Mouse (Mus musculus) kidney, adult 2 months (tissue): ENCODE data around the gene Prrx1.

Source experiments
- CTCF ChIP-seq: fragments of 200-500 bp; conservative IDR thresholded peaks from 2 replicates; pipeline ENCODE4 v1.5.1; 2011; ENCODE audit warnings: low read depth, mild to moderate bottlenecking, control low read depth, low read length, moderate library complexity, mixed read lengths; ENCODE audit not compliant: insufficient read depth, insufficient read length
- POLR2A ChIP-seq: fragments of 200-500 bp; IDR thresholded peaks from one replicate; pipeline ENCODE4 v1.6.1; 2011; ENCODE audit warnings: low read depth, low read length, control low read depth

DNA sequence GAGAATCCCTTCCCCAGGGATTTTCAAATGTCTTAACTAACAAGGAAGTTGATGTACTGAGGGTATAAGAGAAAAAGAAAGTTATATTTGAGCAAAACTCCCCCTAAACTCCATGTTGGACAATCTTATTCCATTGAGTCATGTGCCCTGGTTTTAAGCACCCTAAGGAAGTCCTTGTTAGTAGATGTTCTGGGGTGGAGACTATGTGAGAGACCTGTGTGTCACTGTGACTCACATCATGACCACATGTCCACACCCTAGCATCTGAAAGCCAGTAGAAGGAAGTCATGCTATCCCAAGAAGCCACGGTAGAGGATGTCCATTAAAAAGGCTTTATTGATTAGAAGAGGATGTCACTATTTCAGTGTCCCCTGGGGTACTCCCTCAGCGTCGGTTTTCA, 40.4 kb downstream of the Prrx1 start:
- TF ChIP-seq CTCF (no peak), POLR2A (no peak)
